Mouse (Mus musculus): ENCODE results near the gene Dusp22. TPM values are rescaled to one million over a fixed set of nuclear protein-coding genes. Genes with fewer than 3 reads are reported as not detected.

Gene Dusp22
- polyA plus RNA-seq, 1 experiment from 2014 or later: 12.4 TPM

GRCm38 (mm10) chr13:30682328-30682727 lies 22.5 kb downstream of the Dusp22 start:
- Histone ChIP-seq H3K36me3 (replicated peaks) (no peaks in the 10 kb centered on the region), H3K27me3 (no peaks in the 10 kb centered on the region), H3K9ac (no peak overlapping the region), H3K9me3 (no peaks in the 10 kb centered on the region), H3K4me1 (no peaks in the 10 kb centered on the region), H3K4me3 (replicated peaks) (no peak overlapping the region), H3K4me2 (no peak overlapping the region), H3K27ac (no peak overlapping the region)
- WGBS: 86% methylated on average over 3 of the region's 3 CpGs
- ATAC-seq (ENCODE audit: low FRiP score): no peak

- Histone ChIP-seq H3K27ac (no peak overlapping the region), H3K9ac (no peak overlapping the region), H3K36me3 (replicated peaks) (no peaks in the 10 kb centered on the region), H3K4me1 (no peaks in the 10 kb centered on the region), H3K4me3 (replicated peaks) (no peak overlapping the region), H3K9me3 (no peaks in the 10 kb centered on the region), H3K27me3 (no peaks in the 10 kb centered on the region), H3K4me2 (no peak overlapping the region)
- 68% methylated on average over 6 of the region's 6 CpGs for WGBS
- no peak for ATAC-seq (ENCODE audit: low FRiP score)
Measured at GRCm38 (mm10) chr13:30684614-30685122, 24.9 kb downstream of the Dusp22 start.

- no peak overlapping the region for H3K9ac ChIP-seq
- no peaks in the 10 kb centered on the region for H3K36me3 ChIP-seq (replicated peaks)
- no peaks in the 10 kb centered on the region for H3K4me1 ChIP-seq
- H3K9me3 ChIP-seq: no peaks in the 10 kb centered on the region
- H3K27ac ChIP-seq: no peak overlapping the region
- no peak overlapping the region for H3K4me3 ChIP-seq (replicated peaks)
- H3K4me2 ChIP-seq: no peak overlapping the region
- ATAC-seq (ENCODE audit: low FRiP score): no peak
- WGBS: 68% methylated on average over 2 of the region's 2 CpGs
- H3K27me3 ChIP-seq: no peaks in the 10 kb centered on the region
Measured at GRCm38 (mm10) chr13:30685957-30686356, 26.2 kb downstream of the Dusp22 start.

GRCm38 (mm10) chr13:30688035-30688616 lies 28.3 kb downstream of the Dusp22 start:
- H3K9ac ChIP-seq: no peak overlapping the region
- H3K4me2 ChIP-seq: no peak overlapping the region
- no peak for ATAC-seq (ENCODE audit: low FRiP score)
- no peaks in the 10 kb centered on the region for H3K4me1 ChIP-seq
- H3K27me3 ChIP-seq: no peaks in the 10 kb centered on the region
- no peaks in the 10 kb centered on the region for H3K9me3 ChIP-seq
- no peak overlapping the region for H3K27ac ChIP-seq
- H3K36me3 ChIP-seq (replicated peaks): no peaks in the 10 kb centered on the region
- no peak overlapping the region for H3K4me3 ChIP-seq (replicated peaks)
- 91% methylated on average over 12 of the region's 12 CpGs for whole genome bisulfite sequencing

GRCm38 (mm10) chr13:30689475-30689874 lies 29.7 kb downstream of the Dusp22 start:
- 98% methylated on average over 5 of the region's 5 CpGs for WGBS
- no peak overlapping the region for H3K4me3 ChIP-seq (replicated peaks)
- H3K9ac ChIP-seq: no peak overlapping the region
- no peaks in the 10 kb centered on the region for H3K36me3 ChIP-seq (replicated peaks)
- no peaks in the 10 kb centered on the region for H3K4me1 ChIP-seq
- ATAC-seq (ENCODE audit: low FRiP score): no peak
- H3K27me3 ChIP-seq: no peaks in the 10 kb centered on the region
- H3K9me3 ChIP-seq: no peaks in the 10 kb centered on the region
- no peak overlapping the region for H3K4me2 ChIP-seq
- H3K27ac ChIP-seq: no peak overlapping the region

GRCm38 (mm10) chr13:30691441-30692292 lies 31.9 kb downstream of the Dusp22 start:
- H3K9ac ChIP-seq: no peak overlapping the region
- ATAC-seq (ENCODE audit: low FRiP score): no peak
- no peak overlapping the region for H3K27ac ChIP-seq
- no peak overlapping the region for H3K4me2 ChIP-seq
- H3K4me1 ChIP-seq: no peaks in the 10 kb centered on the region
- H3K36me3 ChIP-seq (replicated peaks): no peaks in the 10 kb centered on the region
- no peaks in the 10 kb centered on the region for H3K9me3 ChIP-seq
- H3K4me3 ChIP-seq (replicated peaks): no peak overlapping the region
- H3K27me3 ChIP-seq: no peaks in the 10 kb centered on the region
- 90% methylated on average over 9 of the region's 9 CpGs for WGBS

GRCm38 (mm10) chr13:30692644-30693385 lies 33.0 kb downstream of the Dusp22 start:
- Histone ChIP-seq H3K9ac (no peak overlapping the region), H3K4me3 (replicated peaks) (no peak overlapping the region), H3K36me3 (replicated peaks) (no peaks in the 10 kb centered on the region), H3K27ac (no peak overlapping the region), H3K4me1 (no peaks in the 10 kb centered on the region), H3K9me3 (no peaks in the 10 kb centered on the region), H3K27me3 (no peaks in the 10 kb centered on the region), H3K4me2 (no peak overlapping the region)
- no peak for ATAC-seq (ENCODE audit: low FRiP score)
- 84% methylated on average over 7 of the region's 7 CpGs for WGBS

- no peaks in the 10 kb centered on the region for H3K9me3 ChIP-seq
- no peaks in the 10 kb centered on the region for H3K27me3 ChIP-seq
- H3K36me3 ChIP-seq (replicated peaks): no peaks in the 10 kb centered on the region
- H3K27ac ChIP-seq: no peak overlapping the region
- H3K4me1 ChIP-seq: no peaks in the 10 kb centered on the region
- no peak overlapping the region for H3K9ac ChIP-seq
- no peak overlapping the region for H3K4me2 ChIP-seq
- ATAC-seq (ENCODE audit: low FRiP score): no peak
- no peak overlapping the region for H3K4me3 ChIP-seq (replicated peaks)
- WGBS: 68% methylated on average over 1 of the region's 1 CpGs
Measured at GRCm38 (mm10) chr13:30695232-30695631, 35.4 kb downstream of the Dusp22 start.

GRCm38 (mm10) chr13:30695890-30696289 lies 36.1 kb downstream of the Dusp22 start:
- Histone ChIP-seq H3K4me2 (no peak overlapping the region), H3K4me1 (no peaks in the 10 kb centered on the region), H3K9ac (no peak overlapping the region), H3K4me3 (replicated peaks) (no peak overlapping the region), H3K27ac (no peak overlapping the region), H3K36me3 (replicated peaks) (no peaks in the 10 kb centered on the region), H3K9me3 (no peaks in the 10 kb centered on the region), H3K27me3 (no peaks in the 10 kb centered on the region)
- no peak for ATAC-seq (ENCODE audit: low FRiP score)
- 93% methylated on average over 2 of the region's 2 CpGs for WGBS

- WGBS: 90% methylated on average over 5 of the region's 5 CpGs
Measured at GRCm38 (mm10) chr13:30697880-30698279, 38.1 kb downstream of the Dusp22 start.

GRCm38 (mm10) chr13:30702695-30703094 lies 42.9 kb downstream of the Dusp22 start:
- Histone ChIP-seq H3K4me1 (no peaks in the 10 kb centered on the region), H3K4me3 (replicated peaks) (no peak overlapping the region), H3K36me3 (replicated peaks) (no peaks in the 10 kb centered on the region), H3K9ac (no peak overlapping the region), H3K27ac (no peak overlapping the region), H3K27me3 (no peaks in the 10 kb centered on the region), H3K9me3 (no peaks in the 10 kb centered on the region), H3K4me2 (no peak overlapping the region)
- WGBS: 92% methylated on average over 5 of the region's 5 CpGs
- no peak for ATAC-seq (ENCODE audit: low FRiP score)

More at GRCm38 (mm10) chr13:30697880-30698279, 38.1 kb downstream of the Dusp22 start:
- Histone ChIP-seq H3K4me3 (replicated peaks) (no peak overlapping the region), H3K27ac (no peak overlapping the region), H3K27me3 (no peaks in the 10 kb centered on the region), H3K4me1 (no peaks in the 10 kb centered on the region), H3K9me3 (no peaks in the 10 kb centered on the region), H3K9ac (no peak overlapping the region), H3K36me3 (replicated peaks) (no peaks in the 10 kb centered on the region), H3K4me2 (no peak overlapping the region)
- ATAC-seq (ENCODE audit: low FRiP score): no peak

Data from forebrain, embryonic 12.5 days (tissue).